Mouse (Mus musculus): ENCODE results near the gene Nup93.

Gene Nup93

GRCm38 (mm10) chr8:94363288-94363688 is 148.9 kb downstream of the Nup93 start:
- peak; percentile 32 for DNase-seq (ENCODE audit: low read depth)

GRCm38 (mm10) chr8:94363906-94364305 is 149.5 kb downstream of the Nup93 start:
- no peak for DNase-seq (ENCODE audit: low read depth)

- DNase-seq (ENCODE audit: low read depth): no peak
Measured at GRCm38 (mm10) chr8:94364686-94365312, 150.4 kb downstream of the Nup93 start.

GRCm38 (mm10) chr8:94365410-94365981 is 151.1 kb downstream of the Nup93 start:
- no peak for DNase-seq (ENCODE audit: low read depth)
